11 mouse cellular contexts compared by ENCODE assay signal in the genomic region with DNA sequence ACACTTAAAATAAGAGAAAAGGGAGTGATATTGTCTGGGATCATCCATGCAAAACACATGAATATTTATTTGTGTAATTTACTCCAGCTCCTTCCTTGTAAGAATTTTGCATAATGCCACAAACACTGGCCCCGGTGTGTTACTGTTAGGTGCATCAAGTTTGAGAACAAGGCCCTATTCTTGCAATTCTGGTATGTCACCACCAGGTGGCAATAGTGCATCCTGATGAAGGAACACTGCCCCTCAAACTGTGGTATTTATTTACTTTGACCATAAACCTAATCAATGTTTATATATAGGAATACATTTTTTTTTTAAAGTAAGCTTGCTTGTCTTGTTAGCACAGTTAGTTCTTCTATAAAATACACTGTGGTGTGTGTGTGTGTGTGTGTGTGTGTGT.
DNase-seq lines count a peak whose midpoint lies in the region; ATAC-seq and TF ChIP-seq lines count a peak whose summit lies in the region.
"Had no signal": no experiment of that assay in that cellular context is flagged by ENCODE, and none has a peak within 500 bp of the region (broad histone marks: within the 10 kb centered on the region; RNA-seq: fewer than 3 reads in every experiment).

No protein-coding gene starts in this region.

- peak; percentile 20 to 29 for DNase-seq in cerebellum, postnatal 10 days
- DNase-seq in cerebellum, postnatal 4 days (ENCODE audit: low spot score in 2 of 2): no peak
- DNase-seq in liver, adult 2 months (ENCODE audit: extremely low read depth, low read depth, low spot score): peak; percentile 15
- no peak for DNase-seq in liver, embryonic 11.5 days (ENCODE audit: low spot score)
- DNase-seq in T-cell, adult 2 months (ENCODE audit: low spot score): peak; percentile 11
- peak; percentile 69 for DNase-seq in naive thymus-derived CD4-positive, alpha-beta T cell, adult 2 months (ENCODE audit: low read depth)
- DNase-seq in frontal cortex, postnatal 25 days (ENCODE audit: low spot score in 2 of 2): no peak
- DNase-seq in cerebellum, adult 9-11 months: no peak

- no peak for ATAC-seq in liver, embryonic 11.5 days (replicated peaks; ENCODE audit: low FRiP score)

- no peak for TF ChIP-seq POLR2A in liver, adult 2 months (IDR thresholded peaks at IDR 0.05; ENCODE audit: extremely low read depth, insufficient read depth, low read length)

- 84% methylated on average over 1 of the region's 1 CpGs for WGBS in liver, adult 2 months
- WGBS in liver, embryonic 11.5 days: 84% methylated on average over 1 of the region's 1 CpGs

- H3K4me2 ChIP-seq in liver, embryonic 11.5 days: no peak overlapping the region
- H3K4me2 ChIP-seq: heart, embryonic 15.5 days; limb, embryonic 12.5 days had no signal

- no peak overlapping the region for H3K4me3 ChIP-seq in liver, adult 2 months (ENCODE audit: insufficient read depth, low read depth, low read length)
- H3K4me3 ChIP-seq in liver, embryonic 11.5 days (ENCODE audit: low read depth, low read length): no peak overlapping the region
- H3K4me3 ChIP-seq: embryonic facial prominence, embryonic 12.5 days; heart, embryonic 15.5 days; limb, embryonic 12.5 days had no signal

- no peak overlapping the region for H3K9ac ChIP-seq in liver, adult 2 months (ENCODE audit: low read depth, low read length)
- H3K9ac ChIP-seq in liver, embryonic 11.5 days (ENCODE audit: low read depth, low read length): no peak overlapping the region
- H3K9ac ChIP-seq: embryonic facial prominence, embryonic 12.5 days; heart, embryonic 15.5 days; limb, embryonic 12.5 days had no signal

- H3K79me2 ChIP-seq in liver, adult 2 months (ENCODE audit: control insufficient read depth, insufficient read depth, low read length): no peaks in the 10 kb centered on the region

- H3K27me3 ChIP-seq in liver, adult 2 months (ENCODE audit: control insufficient read depth, insufficient read depth, low read length): no peaks in the 10 kb centered on the region
- no peaks in the 10 kb centered on the region for H3K27me3 ChIP-seq in liver, embryonic 11.5 days (replicated peaks; ENCODE audit: control insufficient read depth, insufficient read depth, low read length)
- H3K27me3 ChIP-seq: embryonic facial prominence, embryonic 12.5 days had no signal

- peak; percentile 37 for TF ChIP-seq CTCF in liver, adult 2 months (IDR thresholded peaks at IDR 0.05; ENCODE audit: low read depth, low read length)

- no peaks in the 10 kb centered on the region for H3K36me3 ChIP-seq in liver, adult 2 months (ENCODE audit: control insufficient read depth, insufficient read depth, low read length)
- no peaks in the 10 kb centered on the region for H3K36me3 ChIP-seq in liver, embryonic 11.5 days (ENCODE audit: control insufficient read depth, insufficient read depth, low read length)
- H3K36me3 ChIP-seq: embryonic facial prominence, embryonic 12.5 days; heart, embryonic 15.5 days; limb, embryonic 12.5 days had no signal

- no peaks in the 10 kb centered on the region for H3K9me3 ChIP-seq in liver, embryonic 11.5 days (ENCODE audit: control insufficient read depth, low read length)
- H3K9me3 ChIP-seq: embryonic facial prominence, embryonic 12.5 days; heart, embryonic 15.5 days; limb, embryonic 12.5 days had no signal

- H3K27ac ChIP-seq in liver, adult 2 months (replicated peaks; ENCODE audit: insufficient read depth, low read depth, low read length): no peak overlapping the region
- H3K27ac ChIP-seq in liver, embryonic 11.5 days (ENCODE audit: low read depth, low read length): no peak overlapping the region
- H3K27ac ChIP-seq: heart, embryonic 15.5 days; limb, embryonic 12.5 days had no signal

- H3K4me1 ChIP-seq in liver, adult 2 months (ENCODE audit: control insufficient read depth, insufficient read depth, low read length): no peaks in the 10 kb centered on the region
- H3K4me1 ChIP-seq in liver, embryonic 11.5 days (replicated peaks; ENCODE audit: control insufficient read depth, insufficient read depth, low read length): no peaks in the 10 kb centered on the region

Comparison
In these comparisons a context has a peak if more than half of its experiments do, and no peak if none do; other contexts are left out.
1. DNase-seq: peak in cerebellum, postnatal 10 days (2 of 2), liver, adult 2 months (single experiment), T-cell, adult 2 months (single experiment) and naive thymus-derived CD4-positive, alpha-beta T cell, adult 2 months (single experiment); none in cerebellum, postnatal 4 days (0 of 2), liver, embryonic 11.5 days (single experiment), frontal cortex, postnatal 25 days (0 of 2) and cerebellum, adult 9-11 months (single experiment).